Mouse (Mus musculus): ENCODE results near the gene Mpp5.

Mpp5 gene

DNA sequence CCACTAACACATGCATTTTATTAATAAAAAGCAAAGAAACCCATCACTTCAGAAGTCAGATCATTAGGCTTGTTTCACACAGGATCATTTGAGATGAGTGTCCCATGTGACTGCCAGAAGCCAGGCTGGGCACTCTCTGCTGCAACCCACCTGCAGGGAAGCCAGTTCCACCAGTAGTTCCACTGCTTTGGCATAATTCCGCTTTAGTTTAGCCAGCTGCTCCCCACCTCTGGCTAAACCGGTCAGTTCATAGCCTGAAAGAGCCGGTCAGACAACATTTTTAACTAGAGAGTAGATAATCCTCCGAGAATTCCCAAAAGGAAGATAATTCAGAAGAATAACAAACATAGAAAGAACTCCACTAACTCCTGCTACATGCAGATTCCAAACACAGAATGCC, 99.5 kb downstream of the Mpp5 start:
- no peak for DNase-seq

DNA sequence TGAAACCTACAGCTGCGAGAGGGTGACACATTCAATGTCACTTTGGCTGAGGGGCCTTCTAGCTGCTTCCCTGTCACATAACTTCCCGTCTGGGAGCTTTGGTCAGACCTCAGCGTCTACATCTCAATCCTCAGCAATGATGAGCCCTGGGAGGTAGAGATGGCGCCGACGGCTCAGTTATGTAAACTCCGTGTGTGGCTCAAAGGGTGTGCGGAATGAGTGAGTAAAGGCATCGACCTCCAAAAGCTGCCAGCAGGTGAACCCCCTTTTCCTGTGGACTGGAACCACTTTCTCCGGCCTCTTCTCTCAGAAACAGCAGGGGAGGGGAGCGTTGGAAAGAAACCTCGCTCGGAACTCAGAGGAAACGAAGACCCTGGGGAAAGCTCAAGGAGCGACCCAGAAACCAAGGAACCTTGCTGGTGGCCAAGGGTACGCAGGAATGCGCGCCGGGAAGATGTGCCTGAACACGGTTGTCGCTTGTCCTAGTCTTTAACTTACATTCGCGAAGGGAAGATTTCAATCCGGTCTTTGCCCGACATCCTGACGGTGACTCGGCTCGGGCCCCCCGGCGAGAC, 112.3 kb downstream of the Mpp5 start:
- DNase-seq, result no peak

DNA sequence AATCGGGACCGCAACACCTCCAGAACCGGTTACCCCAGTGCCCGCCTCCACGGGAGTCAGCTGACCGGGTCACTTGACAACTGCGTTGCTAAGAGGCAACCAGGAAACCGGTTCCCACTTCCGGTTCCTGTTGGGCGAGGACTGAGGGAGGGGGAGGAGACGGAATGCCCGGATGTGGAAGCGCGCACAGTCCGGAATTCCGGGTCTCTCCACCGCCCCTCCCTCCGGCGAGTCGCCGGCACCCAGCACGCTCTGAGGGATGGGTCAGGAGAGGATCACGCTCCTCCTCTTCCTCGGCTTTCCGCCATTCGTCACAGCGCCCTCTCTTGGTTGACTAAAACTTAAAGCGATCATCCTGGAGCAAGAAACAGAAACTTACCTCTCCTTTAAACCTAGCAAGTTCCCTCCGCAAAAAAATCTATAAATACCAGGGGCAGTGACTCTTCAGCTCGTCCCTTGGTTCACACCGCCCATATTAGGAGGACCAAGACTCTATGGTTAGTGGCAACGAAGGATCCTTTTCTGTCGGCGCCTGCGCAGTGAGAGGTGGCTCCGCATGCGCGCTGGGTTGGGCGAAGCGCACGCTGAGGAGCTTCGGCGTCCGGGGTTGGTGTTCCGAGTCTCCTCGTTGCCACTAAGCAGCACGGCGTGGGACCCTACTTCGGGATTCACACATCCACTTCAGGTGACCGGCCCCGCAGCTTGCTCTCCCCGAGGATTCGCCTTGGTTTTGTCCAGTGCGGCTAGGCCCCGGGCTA, 113.0 kb downstream of the Mpp5 start, which contains the start of the genes Atp6v1d and Eif2s1:
Atp6v1d (minus strand) TSS at position 143 of the 758 bp plus-strand sequence.
Eif2s1 (plus strand) TSS at position 324 of the 758 bp plus-strand sequence.
- peak; percentile 91 to 98 for DNase-seq

DNA sequence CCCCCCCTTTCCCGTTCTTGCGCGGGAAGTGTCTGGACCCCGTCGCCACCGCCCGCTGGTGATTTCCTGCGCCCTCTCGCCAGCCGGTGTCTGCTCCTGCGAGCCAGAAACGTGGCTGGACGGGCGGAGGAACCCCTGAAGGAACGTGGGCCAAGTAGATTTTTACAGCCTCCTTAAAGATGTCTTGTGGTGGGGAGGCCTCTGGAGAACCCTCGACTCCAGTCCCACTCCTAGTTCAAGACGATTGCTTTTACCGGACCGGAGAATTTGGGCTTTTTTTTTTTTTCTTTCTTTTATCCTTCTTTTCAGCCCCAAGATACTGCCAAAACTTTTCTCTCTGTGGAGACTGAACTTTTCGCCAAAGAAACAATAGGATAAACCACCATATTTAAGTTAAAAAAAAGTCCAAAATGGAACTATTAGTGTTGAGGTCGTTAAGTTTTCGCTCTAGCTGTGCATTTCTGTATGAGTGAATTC, 113.6 kb downstream of the Mpp5 start:
- no peak for DNase-seq

DNA sequence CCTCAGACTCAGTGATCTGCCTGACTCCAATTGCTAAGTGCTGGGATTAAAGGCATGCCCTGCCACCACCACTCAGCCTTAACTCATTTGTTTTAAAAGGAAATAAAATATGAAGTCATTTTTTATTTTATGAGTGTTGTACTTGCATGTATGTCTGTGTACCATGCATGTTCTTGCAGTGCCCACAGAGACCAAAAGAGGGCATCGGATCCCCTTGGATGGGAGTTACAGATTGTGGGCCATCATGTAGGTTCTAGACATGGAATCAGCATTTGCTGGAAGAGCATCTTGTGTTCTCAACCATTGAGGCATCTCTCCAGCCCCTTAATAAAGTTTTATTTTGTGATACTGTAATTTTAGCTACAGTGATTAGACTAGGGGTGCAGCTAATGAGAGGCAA, 116.7 kb downstream of the Mpp5 start:
- DNase-seq, result peak in 1 of 2 experiments; percentile 27

DNA sequence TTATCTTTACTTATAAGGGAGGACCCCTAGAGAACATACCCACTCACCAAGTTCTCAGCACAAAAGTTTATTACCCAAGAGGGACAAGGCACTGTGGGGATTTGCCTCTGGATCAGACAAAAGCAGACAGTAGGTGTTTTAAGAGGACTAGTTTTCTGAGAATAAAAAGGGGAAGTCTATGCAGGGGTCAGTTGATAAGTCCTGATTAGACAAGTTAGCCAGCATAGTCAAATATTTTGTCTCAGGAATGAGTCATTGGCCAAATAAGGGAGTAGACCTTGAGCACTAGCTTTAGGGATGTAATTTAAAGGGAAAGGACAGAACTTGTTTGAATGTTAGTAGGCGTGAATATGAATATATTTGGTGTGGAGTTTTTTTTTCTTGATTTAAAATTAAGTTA, 119.4 kb downstream of the Mpp5 start:
- DNase-seq, result no peak

DNA sequence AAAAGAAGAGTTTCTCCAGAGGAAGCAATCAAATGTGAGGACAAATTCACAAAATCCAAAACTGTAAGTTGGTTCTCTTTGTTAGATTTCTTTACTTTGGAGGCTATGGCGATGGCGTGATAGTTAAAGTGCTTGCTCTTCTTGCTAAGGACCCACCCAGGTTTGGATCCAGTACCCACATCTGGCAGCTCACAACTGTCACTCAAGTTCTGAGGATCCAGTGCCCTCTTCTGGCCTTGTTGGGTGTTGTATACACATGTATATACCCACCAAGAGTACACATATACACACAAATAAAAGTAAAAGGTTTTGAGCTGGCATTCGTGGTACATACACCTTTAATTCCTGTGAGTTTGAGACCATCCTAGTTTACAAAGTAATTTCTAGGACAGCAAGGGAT, 125.9 kb downstream of the Mpp5 start:
- DNase-seq, result no peak

DNA sequence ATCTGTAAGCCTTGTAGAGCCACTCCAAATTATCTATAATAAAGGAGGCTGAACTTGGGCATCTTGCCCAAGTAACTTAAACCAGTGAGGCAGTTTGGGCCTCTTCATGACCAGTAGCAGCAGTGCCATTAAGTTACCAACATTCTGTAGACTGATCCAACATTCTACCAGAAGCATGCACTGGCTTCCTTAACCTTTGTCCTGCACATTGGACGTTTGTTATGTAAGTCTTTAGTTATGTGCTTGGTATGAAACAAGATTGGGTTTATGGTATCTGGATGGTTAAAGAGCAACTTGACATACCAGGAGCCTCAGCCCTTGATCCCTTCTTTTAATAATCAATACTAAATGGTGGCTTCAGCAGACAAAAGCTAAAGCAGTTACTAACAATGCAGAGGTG, 141.4 kb downstream of the Mpp5 start:
- DNase-seq, result no peak
